Mouse (Mus musculus): ENCODE measurements around the gene Bbs9.

DNA sequence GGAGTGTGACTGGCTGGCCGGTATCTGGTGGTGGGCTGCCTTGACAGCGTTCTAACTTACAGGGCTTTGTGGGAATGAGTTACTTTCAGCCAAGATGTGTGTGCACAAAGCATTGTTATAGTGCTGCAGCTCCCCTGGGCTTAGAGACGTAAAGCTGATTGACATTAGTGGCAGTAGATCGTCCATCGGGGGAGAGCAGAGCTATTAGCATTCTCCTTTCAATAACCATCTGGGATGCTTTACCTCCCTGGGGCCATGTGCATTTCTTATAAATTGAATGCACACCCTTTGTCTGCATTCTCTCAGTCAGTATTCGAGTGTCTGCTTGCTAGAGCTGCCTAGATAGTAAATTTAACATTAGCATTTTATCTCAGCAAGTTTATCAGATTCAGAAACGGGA is 214.7 kb downstream of the Bbs9 start:
- TF ChIP-seq POLR2A (IDR thresholded peaks at IDR 0.05; ENCODE audit: borderline replicate concordance, extremely low read depth, low read depth, low read length) (no peak), CTCF (IDR thresholded peaks at IDR 0.05; ENCODE audit: insufficient read depth, low read length) (no peak)
